Mouse (Mus musculus): ENCODE results near the gene Adam12.

Gene Adam12

GRCm38 (mm10) chr7:134007942-134008361, 224.0 kb downstream of the Adam12 start:
- no peak for DNase-seq (ENCODE audit: low spot score)

DNA sequence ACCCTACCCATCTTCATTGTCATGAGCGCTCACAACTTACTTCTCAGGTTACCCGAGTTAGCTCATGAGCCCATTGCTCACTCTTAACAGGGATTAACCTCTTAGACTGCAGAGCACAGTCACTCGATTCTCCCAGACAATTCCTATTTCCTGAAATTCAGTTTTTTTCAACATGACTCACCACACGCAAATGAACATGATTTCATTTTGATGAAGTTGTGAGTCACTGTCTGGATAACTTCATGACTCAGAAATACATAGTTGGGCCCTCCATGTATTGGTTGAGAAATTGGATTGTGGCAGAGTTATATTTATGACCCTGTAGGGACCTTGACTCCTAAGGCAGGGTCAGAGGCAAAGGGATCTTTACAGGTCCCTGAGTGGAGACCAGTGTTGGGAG, 230.4 kb downstream of the Adam12 start:
- DNase-seq (ENCODE audit: low spot score) = no peak

GRCm38 (mm10) chr7:133990930-133991329, 241.0 kb downstream of the Adam12 start:
- no peak for DNase-seq (ENCODE audit: low spot score)

DNA sequence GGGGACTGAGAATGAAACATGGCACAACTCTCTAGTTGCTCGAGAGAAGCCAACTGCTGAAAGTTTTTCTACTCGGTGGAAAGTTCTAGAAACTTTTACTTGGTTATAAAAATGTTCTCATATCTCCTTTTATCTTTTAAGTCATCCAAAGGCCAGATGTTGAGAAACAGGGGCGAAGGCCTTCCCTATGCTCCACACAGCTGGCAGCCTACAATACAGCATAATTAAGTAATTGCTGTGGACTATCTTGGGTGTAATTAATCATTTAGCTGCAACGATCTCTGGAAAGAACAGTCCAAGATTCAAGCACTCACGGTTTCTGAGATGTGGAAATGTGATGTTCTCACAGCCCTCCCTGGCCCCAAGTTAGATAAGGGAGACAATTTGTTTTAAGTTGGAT, 243.6 kb downstream of the Adam12 start:
- no peak for DNase-seq (ENCODE audit: low spot score)

DNA sequence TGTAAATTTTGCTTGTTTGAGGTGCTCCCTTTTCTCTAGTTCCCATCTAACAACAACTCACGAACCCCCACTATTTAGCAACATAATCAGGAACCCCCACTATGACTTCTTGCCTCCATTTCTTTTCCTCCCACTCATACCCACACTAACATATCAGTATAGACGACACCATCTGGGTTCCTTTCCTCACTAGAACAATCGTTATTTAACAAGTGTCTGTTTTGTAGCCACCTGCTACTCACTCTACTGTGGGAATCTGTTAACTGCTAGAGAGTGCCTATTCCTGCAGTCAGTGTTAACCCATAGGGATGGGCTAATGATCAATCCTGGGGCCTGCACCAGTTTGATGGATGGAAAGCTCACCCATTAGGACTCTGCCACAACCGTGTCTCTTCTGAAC, 245.7 kb downstream of the Adam12 start:
- DNase-seq (ENCODE audit: low spot score) = no peak

- DNase-seq (ENCODE audit: low spot score) = no peak
Measured at GRCm38 (mm10) chr7:133985648-133986047, 246.3 kb downstream of the Adam12 start.

DNA sequence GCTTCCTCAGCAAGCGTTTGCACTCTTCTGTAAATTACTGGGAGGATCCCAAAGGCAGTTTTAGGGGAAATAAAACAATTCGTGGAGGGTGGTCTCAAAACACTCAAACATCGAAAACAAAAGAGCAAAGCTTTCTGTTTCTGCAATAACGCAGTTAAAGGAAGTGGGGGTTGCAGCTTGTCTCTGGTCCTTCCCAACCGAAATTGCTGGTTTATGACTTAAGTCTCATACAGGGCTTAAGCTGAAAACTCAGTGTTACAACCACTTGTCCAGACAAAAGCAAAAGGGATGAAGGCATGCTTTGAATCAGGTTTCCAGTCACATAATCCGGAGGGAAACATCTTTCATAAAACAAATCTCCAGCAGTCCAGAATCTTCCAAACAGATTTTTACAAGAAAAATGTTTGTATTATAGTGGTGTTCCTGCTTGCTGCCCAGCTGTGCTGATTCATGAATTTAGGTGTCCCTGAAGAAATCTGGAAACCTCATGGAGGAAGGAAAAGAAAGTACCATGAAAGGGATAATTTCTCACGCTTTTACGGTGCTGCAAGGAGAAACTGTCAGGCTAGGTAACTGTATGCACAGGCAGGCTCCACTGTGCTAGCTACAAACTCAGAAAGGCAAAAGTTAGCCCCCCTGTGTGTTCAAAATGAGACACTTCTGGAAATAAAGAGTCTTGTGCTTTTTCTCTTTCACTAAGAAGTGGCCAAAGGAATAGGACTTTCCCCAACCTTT, 255.4 kb downstream of the Adam12 start:
- DNase-seq (ENCODE audit: low spot score) = no peak

DNA sequence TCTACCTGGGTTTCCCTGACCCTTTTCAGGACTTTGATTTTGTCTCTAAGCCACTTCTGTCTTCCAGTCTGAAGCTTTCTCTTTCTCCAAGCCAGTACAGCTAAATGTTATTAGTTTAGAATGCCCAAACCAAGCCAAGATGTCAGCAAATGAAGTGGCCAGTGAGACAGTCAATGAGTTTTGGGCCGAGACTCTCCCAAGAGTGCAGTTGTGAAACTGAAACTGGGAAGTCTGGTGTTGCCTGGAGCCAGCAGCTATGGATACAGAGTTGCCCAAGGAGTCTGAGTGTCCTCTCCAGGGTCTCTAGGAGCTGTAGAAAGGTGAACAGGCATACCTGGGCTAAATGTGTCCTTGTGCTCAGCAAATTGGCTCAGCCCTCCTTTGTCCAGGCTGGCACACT, 260.9 kb downstream of the Adam12 start:
- DNase-seq (ENCODE audit: low spot score) = no peak

DNA sequence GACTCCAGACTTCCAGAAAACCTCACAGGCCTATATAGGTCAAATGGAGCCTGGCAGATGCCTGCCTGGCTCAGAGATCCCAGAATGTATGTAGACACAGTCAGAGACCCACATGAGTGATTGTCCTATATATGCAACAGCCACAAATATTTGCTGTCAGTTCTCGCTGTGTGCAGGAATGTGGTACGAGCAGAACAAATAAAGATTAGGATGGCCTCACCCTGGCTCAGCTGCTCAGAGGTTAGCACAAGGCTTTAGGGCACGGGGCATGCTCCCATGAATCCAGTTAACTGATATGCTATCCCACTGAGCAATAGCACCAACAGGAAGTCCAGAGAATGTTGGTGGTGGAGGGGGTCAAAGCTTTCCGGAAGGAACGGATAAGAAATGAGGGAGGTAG, 261.5 kb downstream of the Adam12 start:
- DNase-seq (ENCODE audit: low spot score) = no peak

DNA sequence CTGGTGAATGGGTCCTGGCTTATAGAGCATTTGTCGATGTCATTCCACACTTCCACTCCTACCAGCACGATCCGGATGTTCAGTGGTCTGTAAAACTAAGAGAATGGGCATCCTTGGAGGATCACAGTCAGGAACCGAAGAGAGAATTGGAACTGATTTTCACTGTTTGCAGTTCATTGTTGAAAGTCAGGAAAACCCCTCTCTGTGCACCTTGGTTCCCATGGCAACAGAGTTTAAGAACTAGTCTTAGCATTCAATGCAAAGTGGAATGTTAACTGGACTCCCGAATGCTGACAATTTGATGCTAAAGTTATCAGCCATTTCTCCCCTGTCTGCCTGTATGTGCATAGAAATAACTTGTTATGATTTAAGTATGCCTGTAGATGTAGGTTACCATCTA, 264.0 kb downstream of the Adam12 start:
- no peak for DNase-seq (ENCODE audit: low spot score)

DNA sequence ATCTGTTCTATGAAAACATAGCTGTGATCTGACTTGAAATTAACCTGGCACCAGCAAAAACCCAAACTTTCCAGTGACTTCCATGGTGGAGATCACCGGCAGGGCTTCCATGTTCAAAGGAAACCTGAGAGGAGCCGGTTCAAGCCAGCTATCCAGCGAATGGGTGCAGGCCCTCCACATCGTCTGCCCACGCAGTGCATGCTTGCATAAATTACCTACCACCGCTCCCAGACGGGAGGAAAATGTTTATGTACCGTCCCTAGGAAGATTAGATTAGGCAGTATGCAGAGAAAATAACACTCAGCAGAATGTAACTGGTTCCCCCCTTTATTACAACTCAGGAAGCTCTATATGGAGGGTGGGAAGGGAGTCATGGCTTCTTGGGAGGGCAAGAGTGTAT, 268.4 kb downstream of the Adam12 start:
- DNase-seq (ENCODE audit: low spot score) = no peak

DNA sequence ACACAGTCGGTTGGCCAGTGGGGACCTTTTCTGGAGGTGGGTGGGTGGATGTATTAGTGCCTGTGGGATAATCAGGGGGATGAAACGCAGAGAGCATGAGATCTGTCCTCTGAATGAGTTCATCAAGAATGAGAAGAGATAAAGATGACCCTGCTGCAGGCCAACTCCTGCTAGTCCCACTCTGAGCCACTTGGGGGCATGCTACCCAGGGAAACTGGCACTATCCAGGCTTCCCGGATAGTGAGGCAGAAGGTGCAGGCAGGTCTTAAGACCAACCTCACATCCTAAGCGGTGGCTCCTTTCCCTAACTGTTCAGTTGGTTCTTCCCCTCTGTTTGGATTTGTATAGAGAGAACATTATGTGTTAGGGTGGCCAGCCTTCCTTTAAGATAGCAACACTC, 272.7 kb downstream of the Adam12 start:
- DNase-seq (ENCODE audit: low spot score) = no peak

GRCm38 (mm10) chr7:133957873-133958272, 274.1 kb downstream of the Adam12 start:
- no peak for DNase-seq (ENCODE audit: low spot score)

- no peak for DNase-seq (ENCODE audit: low spot score)
Measured at GRCm38 (mm10) chr7:133954111-133955091, 277.5 kb downstream of the Adam12 start.

- DNase-seq (ENCODE audit: low spot score) = no peak
Measured at GRCm38 (mm10) chr7:133951777-133952545, 280.0 kb downstream of the Adam12 start.

GRCm38 (mm10) chr7:133947360-133947759, 284.6 kb downstream of the Adam12 start:
- no peak for DNase-seq (ENCODE audit: low spot score)

DNA sequence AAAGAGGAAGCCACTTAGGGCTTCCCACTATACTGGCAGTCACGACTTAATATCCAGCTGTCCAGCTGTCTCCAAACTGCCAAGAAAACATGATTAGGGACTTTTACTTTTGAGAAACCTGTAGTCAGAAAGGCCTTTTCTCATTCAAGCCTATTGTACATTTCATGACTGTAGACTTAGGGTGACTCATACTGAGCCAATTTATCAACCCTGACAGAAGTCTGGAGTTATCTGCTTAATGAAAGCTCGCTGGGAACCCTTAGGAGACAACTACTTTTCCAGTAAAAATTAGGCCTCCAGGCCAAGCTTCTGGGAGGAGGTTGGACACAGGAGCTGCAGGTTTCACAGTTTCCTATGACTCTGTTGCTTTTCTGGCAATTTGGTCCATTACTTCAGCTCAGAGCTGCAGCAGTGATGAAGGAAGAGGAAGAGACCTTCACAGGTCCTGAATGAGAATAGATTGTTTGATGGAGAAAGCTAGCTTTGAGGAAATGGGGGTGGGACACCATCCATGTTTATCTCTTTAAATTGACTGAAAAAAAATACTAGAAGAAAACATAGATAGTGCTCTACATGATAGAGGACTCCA, 285.1 kb downstream of the Adam12 start:
- no peak for DNase-seq (ENCODE audit: low spot score)

DNA sequence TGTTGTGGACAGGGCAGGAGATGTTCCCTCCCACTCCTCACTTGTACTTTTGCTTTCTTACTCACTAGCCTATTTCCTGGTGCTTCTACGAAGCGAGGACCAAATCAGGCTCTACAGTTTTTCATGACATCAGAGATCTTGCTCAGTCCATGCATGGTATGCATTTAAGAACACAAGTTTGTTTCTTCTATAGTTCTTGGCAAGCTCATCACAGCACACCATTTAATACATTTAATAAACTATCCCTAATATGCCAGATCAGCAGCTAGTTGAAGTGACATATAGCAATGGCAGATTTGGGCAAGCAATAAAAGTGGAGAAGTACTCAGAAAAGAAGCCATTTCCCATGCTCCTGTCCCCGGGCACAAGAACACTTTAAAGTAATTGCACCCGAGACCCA, 285.8 kb downstream of the Adam12 start:
- DNase-seq (ENCODE audit: low spot score) = no peak

GRCm38 (mm10) chr7:133940405-133940804, 291.5 kb downstream of the Adam12 start:
- no peak for DNase-seq (ENCODE audit: low spot score)

GRCm38 (mm10) chr7:133937473-133937872, 294.5 kb downstream of the Adam12 start:
- no peak for DNase-seq (ENCODE audit: low spot score)

DNA sequence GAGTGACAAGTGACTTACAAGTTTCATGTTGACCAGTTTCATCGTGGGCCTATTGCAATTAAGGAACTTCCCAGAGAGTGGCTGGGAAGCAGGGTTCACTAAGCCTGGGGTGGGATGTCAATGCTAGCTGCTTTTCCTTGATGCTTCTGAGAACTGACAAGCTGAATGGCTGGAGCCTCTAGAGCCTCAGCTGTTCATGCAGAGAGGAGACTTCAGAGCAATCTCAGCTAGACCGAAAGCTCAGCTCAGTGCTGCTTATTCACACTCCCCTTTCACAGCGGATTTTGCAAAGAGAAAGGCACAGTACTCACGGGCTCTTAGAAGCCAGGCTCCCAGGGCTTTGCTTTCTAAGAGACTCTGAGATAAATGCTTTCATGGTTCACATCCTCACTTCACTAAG, 295.6 kb downstream of the Adam12 start:
- no peak for DNase-seq (ENCODE audit: low spot score)

GRCm38 (mm10) chr7:133933378-133933777, 298.6 kb downstream of the Adam12 start:
- no peak for DNase-seq (ENCODE audit: low spot score)

All from T-cell, adult 2 months (primary cell).